Mouse (Mus musculus) lung, postnatal 14 days (tissue): Measurements from ENCODE around the gene Sema3g.
A peak's percentile ranks its signal among the peaks of the same experiment; 100 is the strongest.

Experiments
- DNase-seq: peaks from one replicate; pipeline ENCODE4 v3.0.0; 2021

The Sema3g gene

GRCm38 (mm10) chr14:31217666-31218065 lies at the start of gene Sema3g:
Gene Sema3g (plus strand): TSS chr14:31217860.
- peak; percentile 82 for DNase-seq

GRCm38 (mm10) chr14:31168425-31168824 lies 49.2 kb upstream of the Sema3g start, which contains the start of gene Stab1:
Gene Stab1 (minus strand): TSS chr14:31168641.
- DNase-seq = peak; percentile 59

GRCm38 (mm10) chr14:31169508-31169907 lies 48.2 kb upstream of the Sema3g start:
- no peak for DNase-seq

GRCm38 (mm10) chr14:31170963-31171362 lies 46.7 kb upstream of the Sema3g start:
- DNase-seq = no peak

- DNase-seq = no peak
Measured at GRCm38 (mm10) chr14:31171386-31171785, 46.3 kb upstream of the Sema3g start.

GRCm38 (mm10) chr14:31171821-31172220 lies 45.8 kb upstream of the Sema3g start:
- DNase-seq = no peak

- no peak for DNase-seq
Measured at GRCm38 (mm10) chr14:31172781-31173455, 44.7 kb upstream of the Sema3g start.

GRCm38 (mm10) chr14:31173537-31173936 lies 44.1 kb upstream of the Sema3g start:
- DNase-seq = no peak

- DNase-seq = no peak
Measured at GRCm38 (mm10) chr14:31177287-31177686, 40.4 kb upstream of the Sema3g start.

GRCm38 (mm10) chr14:31177715-31178114 lies 39.9 kb upstream of the Sema3g start:
- DNase-seq = no peak

GRCm38 (mm10) chr14:31179677-31180365 lies 37.8 kb upstream of the Sema3g start:
- no peak for DNase-seq

GRCm38 (mm10) chr14:31181512-31181911 lies 36.1 kb upstream of the Sema3g start:
- no peak for DNase-seq

- peak; percentile 29 for DNase-seq
Measured at GRCm38 (mm10) chr14:31182786-31183290, 34.8 kb upstream of the Sema3g start.

GRCm38 (mm10) chr14:31183541-31183940 lies 34.1 kb upstream of the Sema3g start:
- no peak for DNase-seq

GRCm38 (mm10) chr14:31184195-31184594 lies 33.5 kb upstream of the Sema3g start:
- no peak for DNase-seq

- peak; percentile 67 for DNase-seq
Measured at GRCm38 (mm10) chr14:31186656-31187055, 31.0 kb upstream of the Sema3g start.

- DNase-seq = peak; percentile 41
Measured at GRCm38 (mm10) chr14:31188771-31189181, 28.9 kb upstream of the Sema3g start.

- no peak for DNase-seq
Measured at GRCm38 (mm10) chr14:31189348-31189747, 28.3 kb upstream of the Sema3g start.

- DNase-seq = peak; percentile 50
Measured at GRCm38 (mm10) chr14:31191936-31192335, 25.7 kb upstream of the Sema3g start.

- DNase-seq = no peak
Measured at GRCm38 (mm10) chr14:31193791-31194190, 23.9 kb upstream of the Sema3g start.

- DNase-seq = no peak
Measured at GRCm38 (mm10) chr14:31194441-31194840, 23.2 kb upstream of the Sema3g start.

GRCm38 (mm10) chr14:31194891-31195513 lies 22.7 kb upstream of the Sema3g start:
- DNase-seq = peak; percentile 80

- DNase-seq = no peak
Measured at GRCm38 (mm10) chr14:31195521-31195920, 22.1 kb upstream of the Sema3g start.

- DNase-seq = peak; percentile 55
Measured at GRCm38 (mm10) chr14:31195968-31196367, 21.7 kb upstream of the Sema3g start.
